In genomic region chr17:80372989-80373725, GRCm38 (mm10) we compare ENCODE assay signal across 8 mouse cellular contexts. TPM values are rescaled to one million over a fixed set of nuclear protein-coding genes. Genes with fewer than 3 reads are reported as not detected.
DNase-seq lines count a peak whose midpoint lies in the region; ATAC-seq and TF ChIP-seq lines count a peak whose summit lies in the region.

Gm10190 (minus strand) TSS chr17:80373541.

- H3K4me3 ChIP-seq in forebrain, embryonic 11.5 days (ENCODE audit: low read depth, low read length): peak within 1 kb of the TSS; percentile 38
- H3K4me3 ChIP-seq in heart, embryonic 14.5 days (ENCODE audit: control insufficient read depth in 1 of 2, insufficient read depth in 1 of 2, low read depth in 1 of 2, low read length in 2 of 2): peak within 1 kb of the TSS; percentile 43 to 44
- peak within 1 kb of the TSS; percentile 66 for H3K4me3 ChIP-seq in liver, adult 2 months (ENCODE audit: insufficient read depth, low read depth, low read length)

- H3K9ac ChIP-seq in forebrain, embryonic 11.5 days (ENCODE audit: low read length): peak within 1 kb of the TSS; percentile 75
- peak within 1 kb of the TSS; percentile 74 for H3K9ac ChIP-seq in heart, embryonic 14.5 days (ENCODE audit: low read length)
- peak within 1 kb of the TSS; percentile 84 for H3K9ac ChIP-seq in liver, adult 2 months (ENCODE audit: low read depth, low read length)

- DNase-seq in B cell, adult 2 months: peak; percentile 84 to 86
- DNase-seq in forebrain, embryonic 11.5 days (ENCODE audit: low spot score): peak; percentile 94
- DNase-seq in kidney, postnatal 10 days: peak; percentile 95
- peak; percentile 63 for DNase-seq in liver, adult 2 months (ENCODE audit: extremely low read depth, low read depth, low spot score)
- peak; percentile 90 for DNase-seq in spleen, postnatal 36 days (ENCODE audit: low spot score in 2 of 2)

- peaks cover 5% of the 10 kb centered on the region; the same call in 1 of the 2 replicates for H3K4me1 ChIP-seq in forebrain, embryonic 11.5 days (replicated peaks; ENCODE audit: control insufficient read depth, insufficient read depth, low read length)
- H3K4me1 ChIP-seq in heart, embryonic 14.5 days (ENCODE audit: control insufficient read depth in 2 of 2, insufficient read depth in 2 of 2, low read length in 2 of 2): peaks cover 0 to 7% of the 10 kb centered on the region in 2 experiments; a peak in 2 of 4 replicates
- peaks cover 2% of the 10 kb centered on the region; the same call in 1 of the 2 replicates for H3K4me1 ChIP-seq in liver, adult 2 months (ENCODE audit: control insufficient read depth, insufficient read depth, low read length)

- no peaks in the 10 kb centered on the region; the same call in 1 of the 2 replicates for H3K9me3 ChIP-seq in forebrain, embryonic 11.5 days (ENCODE audit: control insufficient read depth, low read length)
- H3K9me3 ChIP-seq in heart, embryonic 14.5 days (ENCODE audit: control insufficient read depth, low read length): no peaks in the 10 kb centered on the region

- peak; percentile 50; the same call in 1 of the 2 replicates for TF ChIP-seq POLR2A in liver, adult 2 months (IDR thresholded peaks at IDR 0.05; ENCODE audit: extremely low read depth, insufficient read depth, low read length)

- H3K27me3 ChIP-seq in forebrain, embryonic 11.5 days (ENCODE audit: control insufficient read depth, insufficient read depth, low read length): peaks cover 5% of the 10 kb centered on the region; the same call in 1 of the 2 replicates
- no peaks in the 10 kb centered on the region for H3K27me3 ChIP-seq in heart, embryonic 14.5 days (ENCODE audit: control insufficient read depth, insufficient read depth, low read length)
- H3K27me3 ChIP-seq in liver, adult 2 months (ENCODE audit: control insufficient read depth, insufficient read depth, low read length): no peaks in the 10 kb centered on the region; the same call in 1 of the 2 replicates

- H3K27ac ChIP-seq in forebrain, embryonic 11.5 days (ENCODE audit: low read depth, low read length): no peak within 1 kb of the TSS
- peak within 1 kb of the TSS; percentile 13 to 39; a peak in 2 of 4 replicates for H3K27ac ChIP-seq in heart, embryonic 14.5 days (replicated peaks in 1 of 2; ENCODE audit: control insufficient read depth in 1 of 2, insufficient read depth in 1 of 2, low read depth in 2 of 2, low read length in 2 of 2)
- peak within 1 kb of the TSS; percentile 43 for H3K27ac ChIP-seq in liver, adult 2 months (replicated peaks; ENCODE audit: insufficient read depth, low read depth, low read length)

- no peaks in the 10 kb centered on the region for H3K36me3 ChIP-seq in forebrain, embryonic 11.5 days (ENCODE audit: control insufficient read depth, insufficient read depth, low read length)
- no peaks in the 10 kb centered on the region for H3K36me3 ChIP-seq in heart, embryonic 14.5 days (ENCODE audit: control insufficient read depth, insufficient read depth, low read length)
- H3K36me3 ChIP-seq in liver, adult 2 months (ENCODE audit: control insufficient read depth, insufficient read depth, low read length): no peaks in the 10 kb centered on the region

- peak; percentile 95 for ATAC-seq in cerebellum, adult (ENCODE audit: insufficient number of reproducible peaks, low FRiP score, low TSS enrichment)
- peak; percentile 99 for ATAC-seq in forebrain, embryonic 11.5 days (replicated peaks; ENCODE audit: low FRiP score)
- peak; percentile 95 for ATAC-seq in heart, embryonic 14.5 days (ENCODE audit: insufficient number of reproducible peaks, insufficient read depth, low FRiP score, low read depth)
- ATAC-seq in monocyte, adult 5-6 weeks (replicated peaks; ENCODE audit: insufficient number of reproducible peaks, low FRiP score, low TSS enrichment, poor library complexity, severe bottlenecking): peak; percentile 64

- TF ChIP-seq CTCF in liver, adult 2 months (IDR thresholded peaks at IDR 0.05; ENCODE audit: low read depth, low read length): no peak

- 6% methylated on average over 95 of the region's 102 CpGs for WGBS in forebrain, embryonic 11.5 days
- WGBS in heart, embryonic 14.5 days: 3% methylated on average over 80 of the region's 102 CpGs
- 4% methylated on average over 102 of the region's 102 CpGs for WGBS in liver, adult 2 months

- H3K79me2 ChIP-seq in liver, adult 2 months (ENCODE audit: control insufficient read depth, insufficient read depth, low read length): no peaks in the 10 kb centered on the region

- H3K4me2 ChIP-seq in forebrain, embryonic 11.5 days (ENCODE audit: low read depth, low read length, severe bottlenecking): peak within 1 kb of the TSS; percentile 89
- H3K4me2 ChIP-seq in heart, embryonic 14.5 days (ENCODE audit: low read length): peak within 1 kb of the TSS; percentile 79

RNA-seq across cellular contexts. Expression of gene Gm10190, which starts in this region (rescaled TPM):
- 2.3 TPM in 1 of 2 replicates, not detected in the other for polyA plus RNA-seq in forebrain, embryonic 11.5 days (2014; fragmentation: Nextera tagmentation; extraction: Ambion mirVana)
- 1.2 TPM in 2 replicates for polyA plus RNA-seq in heart, embryonic 14.5 days (2014; fragmentation: Nextera tagmentation; extraction: Ambion mirVana)
- total RNA-seq in liver, adult 2 months (2014; rRNA removed): not detected in 2 replicates
- not detected in 2 replicates for polyA plus RNA-seq in liver, adult 2 months (2012; rRNA removed)
- total RNA-seq in monocyte, adult 5-6 weeks (2017): not detected in 3 replicates

Comparison
In these comparisons a context has a peak if more than half of its experiments do, and no peak if none do; other contexts are left out.
1. Peak in DNase-seq, H3K4me3 ChIP-seq, H3K27ac ChIP-seq and H3K9ac ChIP-seq in liver, adult 2 months; RNA of the gene not detected or under 1 TPM.
2. Peak in ATAC-seq in monocyte, adult 5-6 weeks; RNA of the gene not detected or under 1 TPM.